Mouse (Mus musculus) limb, embryonic 10.5 days (tissue): ENCODE results near the gene Gm4869. TPM values are rescaled to one million over a fixed set of nuclear protein-coding genes. Genes with fewer than 3 reads are reported as not detected.
A peak's percentile ranks its signal among the peaks of the same experiment; 100 is the strongest.

ENCODE experiments used
- DNase-seq: peaks from one replicate; pipeline ENCODE4 v3.0.0-alpha.2; 2017; ENCODE audit warnings: low spot score
- H3K27ac ChIP-seq: fragments of 300-500 bp; sonication (generic); 2 replicates; pipeline ENCODE4 v1.5.1; 2016; ENCODE audit warnings: mild to moderate bottlenecking
- H3K27me3 ChIP-seq: fragments of 300-500 bp; sonication (generic); 2 replicates; pipeline ENCODE4 v1.6.1; 2016; ENCODE audit warnings: low read depth, mild to moderate bottlenecking; ENCODE audit not compliant: poor library complexity, severe bottlenecking
- H3K36me3 ChIP-seq: fragments of 300-500 bp; sonication (generic); 2 replicates; pipeline ENCODE4 v1.6.1; 2016; ENCODE audit warnings: mild to moderate bottlenecking, moderate library complexity
- H3K4me1 ChIP-seq: fragments of 300-500 bp; sonication (generic); 2 replicates; pipeline ENCODE4 v1.6.1; 2016
- H3K4me3 ChIP-seq: fragments of 300-500 bp; sonication (generic); 2 replicates; pipeline ENCODE4 v1.5.1; 2016; ENCODE audit warnings: mild to moderate bottlenecking, moderate library complexity
- H3K9me3 ChIP-seq: fragments of 300-500 bp; sonication (generic); replicated peaks from 2 replicates; pipeline ENCODE4 v1.6.1; 2016; ENCODE audit warnings: mild to moderate bottlenecking
- WGBS: fragments of 180-500 bp; shearing (Covaris S2); methylation state at CpG from one replicate; pipeline ENCODE4 v1.1.7; 2016; 5-methylcytosine and 5-hydroxymethylcytosine counted together
- polyA plus RNA-seq: library from polyadenylated mRNA; unstranded; fragments of >200 nt; fragmentation: Nextera tagmentation; extraction: Ambion mirVana; gene quantifications from 2 replicates; pipeline ENCODE4 v1.2.1, GENCODE M21; 2016

Gm4869 gene
- polyA plus RNA-seq = not detected in 2 replicates

DNA sequence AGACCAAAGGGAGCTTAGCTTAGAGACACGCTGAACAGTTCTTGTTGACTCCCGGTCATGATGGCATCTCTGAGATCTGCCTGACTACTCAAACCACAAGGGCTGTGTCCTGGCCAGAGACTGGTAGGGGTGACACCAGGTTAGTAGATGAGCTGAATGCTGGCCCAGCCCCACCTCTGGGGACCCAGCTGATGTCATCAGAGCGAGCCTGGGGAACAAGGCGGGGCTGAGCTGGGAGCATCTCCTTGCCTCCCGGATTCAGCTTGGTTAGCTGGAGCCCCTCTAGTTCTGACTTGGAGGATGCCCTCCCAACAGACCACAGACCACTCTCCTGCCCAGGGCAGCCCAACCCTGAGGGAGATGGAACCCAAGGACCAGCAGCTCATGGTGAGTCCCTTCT, at the start of gene Gm4869:
Gene Gm4869, plus strand, starts transcription at position 301 of the 400 bp plus-strand sequence.
- Histone ChIP-seq H3K27me3 (no peaks in the 10 kb centered on the region), H3K4me1 (no peaks in the 10 kb centered on the region), H3K9me3 (no peaks in the 10 kb centered on the region), H3K27ac (no peak within 1 kb of the TSS), H3K36me3 (peaks cover 62% of the 10 kb centered on the region), H3K4me3 (no peak within 1 kb of the TSS)
- WGBS = 88% methylated on average over 5 of the region's 5 CpGs
- no peak for DNase-seq

DNA sequence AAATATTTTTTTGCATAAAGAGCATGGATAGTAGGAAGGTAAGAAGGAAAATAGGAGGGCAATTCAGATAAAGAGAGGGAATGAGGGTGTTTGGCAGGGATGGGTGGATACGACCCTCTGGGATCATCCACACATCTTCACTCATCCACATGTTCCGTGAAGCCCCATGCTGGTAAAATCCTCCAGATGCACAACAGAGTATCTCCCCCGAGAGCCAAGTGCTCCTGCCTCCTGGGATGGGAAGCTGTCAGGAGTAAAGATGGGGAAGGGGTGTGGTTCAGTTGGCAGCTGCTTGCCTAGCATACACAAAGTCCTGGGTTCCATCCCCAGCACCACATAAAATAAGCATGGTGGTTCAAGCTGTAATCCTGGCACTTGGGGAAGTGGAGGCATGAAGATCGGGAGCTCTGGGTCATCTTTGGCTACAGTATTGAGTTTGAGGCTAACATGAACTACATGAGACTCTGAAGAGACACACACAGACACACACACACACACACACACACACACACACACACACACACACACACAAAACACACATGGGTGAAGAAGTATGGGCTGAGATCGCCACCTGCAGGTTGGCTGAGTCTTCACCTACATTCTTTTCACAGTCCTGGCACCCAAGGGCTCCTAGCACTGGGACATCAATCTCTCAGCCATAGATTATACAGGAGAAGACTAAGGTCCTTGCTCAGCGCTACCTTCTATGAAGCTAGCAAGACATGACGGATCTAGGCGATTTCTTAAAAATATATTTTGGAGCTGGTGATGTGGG, 49.1 kb upstream of the Gm4869 start:
- Histone ChIP-seq H3K4me1 (no peaks in the 10 kb centered on the region), H3K27me3 (no peaks in the 10 kb centered on the region), H3K9me3 (no peaks in the 10 kb centered on the region), H3K36me3 (no peaks in the 10 kb centered on the region), H3K4me3 (no peak overlapping the region), H3K27ac (no peak overlapping the region)
- DNase-seq = no peak
- 62% methylated on average over 8 of the region's 8 CpGs for WGBS

DNA sequence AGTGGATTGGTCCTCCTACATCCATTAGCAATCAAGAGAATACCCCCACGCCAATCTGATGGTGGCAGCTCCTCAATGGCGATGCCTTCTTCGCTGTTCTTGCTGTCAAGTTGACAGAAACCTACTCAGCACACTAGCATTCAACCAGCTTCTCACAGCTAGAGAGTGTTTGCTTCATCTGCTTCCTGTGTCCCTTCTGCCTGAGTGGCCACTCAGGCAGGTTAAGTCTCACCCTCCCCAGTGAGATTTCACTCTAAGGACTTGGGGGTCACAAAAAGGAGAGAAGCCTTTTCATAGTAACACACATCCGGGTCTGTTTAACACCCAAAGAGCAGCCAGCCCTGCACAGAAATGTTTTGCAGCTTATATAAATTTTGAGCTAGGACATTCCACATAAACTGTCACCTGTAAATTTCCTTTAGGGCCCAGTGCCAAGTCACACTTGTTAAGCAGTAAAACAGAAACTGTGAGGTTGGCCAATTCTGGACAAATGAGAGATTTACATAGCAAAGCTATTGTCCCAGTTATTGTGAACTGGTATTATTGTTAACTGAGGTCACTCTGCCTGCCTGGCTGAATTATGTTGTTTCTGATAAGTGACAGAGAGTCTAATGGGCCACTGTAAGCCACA, 42.7 kb upstream of the Gm4869 start:
- 83% methylated on average over 4 of the region's 4 CpGs for WGBS
- H3K4me1 ChIP-seq = peaks cover 34% of the 10 kb centered on the region
- H3K27me3 ChIP-seq = no peaks in the 10 kb centered on the region
- H3K9me3 ChIP-seq = no peaks in the 10 kb centered on the region
- H3K27ac ChIP-seq = 0 out of 2 replicates have a peak overlapping the region, but pooled peaks have one; percentile 0
- no peaks in the 10 kb centered on the region for H3K36me3 ChIP-seq
- DNase-seq = no peak
- H3K4me3 ChIP-seq = no peak overlapping the region

DNA sequence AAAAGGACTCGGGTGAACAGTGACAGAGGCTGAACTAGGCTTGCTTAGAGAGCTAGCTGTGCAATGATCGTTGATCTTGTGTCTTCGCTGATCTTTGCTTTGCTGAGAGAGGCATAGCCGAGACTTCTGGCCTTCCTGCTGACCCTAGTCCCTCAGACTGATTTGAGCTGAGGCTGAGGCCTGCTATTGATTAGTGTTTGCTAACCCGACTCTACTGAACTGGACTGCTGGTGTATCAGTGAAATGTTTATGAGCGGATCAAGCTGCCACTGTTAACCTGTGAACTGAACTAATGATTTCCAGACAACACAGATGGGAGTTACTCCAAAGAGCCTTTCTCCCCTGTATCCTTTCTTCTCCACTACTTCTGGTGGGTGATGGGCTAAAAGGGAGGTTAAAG, 40.3 kb upstream of the Gm4869 start:
- Histone ChIP-seq H3K9me3 (no peaks in the 10 kb centered on the region), H3K4me1 (peaks cover 34% of the 10 kb centered on the region), H3K27me3 (no peaks in the 10 kb centered on the region), H3K27ac (peak overlapping the region; percentile 59), H3K36me3 (no peaks in the 10 kb centered on the region), H3K4me3 (no peak overlapping the region)
- 26% methylated on average over 6 of the region's 6 CpGs for WGBS
- peak; percentile 72 for DNase-seq

DNA sequence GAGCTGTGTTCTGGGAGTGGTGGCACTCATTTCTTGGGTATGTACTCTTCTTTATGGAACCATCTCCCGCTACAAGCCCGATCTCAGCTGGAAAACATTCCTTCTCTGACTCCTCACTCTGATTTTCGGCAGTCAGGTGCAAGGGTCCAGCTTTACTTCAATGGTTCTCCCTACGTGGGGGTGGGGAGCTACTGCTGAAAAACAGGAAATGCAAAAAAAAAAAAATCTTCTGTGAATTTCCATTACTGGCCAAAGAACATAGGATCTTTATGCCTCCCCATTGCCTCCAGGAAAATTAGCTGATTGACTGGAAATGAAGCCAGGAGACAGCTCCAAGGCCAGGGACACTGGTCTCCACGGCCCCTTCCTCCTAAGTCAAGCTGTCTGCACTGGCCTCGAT, 38.8 kb upstream of the Gm4869 start:
- no peak for DNase-seq
- peaks cover 34% of the 10 kb centered on the region for H3K4me1 ChIP-seq
- H3K9me3 ChIP-seq = no peaks in the 10 kb centered on the region
- peak overlapping the region; percentile 40 for H3K27ac ChIP-seq
- no peaks in the 10 kb centered on the region for H3K36me3 ChIP-seq
- H3K27me3 ChIP-seq = no peaks in the 10 kb centered on the region
- WGBS = 73% methylated on average over 6 of the region's 6 CpGs
- no peak overlapping the region for H3K4me3 ChIP-seq

DNA sequence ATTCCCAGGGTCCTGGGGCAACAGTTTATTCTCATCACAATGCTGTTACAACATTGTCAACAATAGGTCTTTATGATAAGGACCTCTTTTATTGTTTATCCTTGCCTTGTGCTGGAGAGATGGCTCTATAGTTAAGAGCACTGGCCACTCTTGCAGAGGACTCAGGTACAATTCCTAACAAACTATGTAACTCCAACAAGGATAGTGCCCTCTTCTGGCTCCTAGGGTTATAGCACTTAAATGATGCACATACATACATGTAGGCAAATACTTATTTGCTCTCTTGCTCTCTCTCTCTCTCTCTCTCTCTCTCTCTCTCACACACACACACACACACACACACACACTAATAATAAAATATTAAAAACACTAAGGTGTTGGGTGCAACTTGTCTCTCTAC, 36.6 kb upstream of the Gm4869 start:
- Histone ChIP-seq H3K27ac (no peak overlapping the region), H3K27me3 (no peaks in the 10 kb centered on the region), H3K4me3 (no peak overlapping the region), H3K36me3 (no peaks in the 10 kb centered on the region), H3K4me1 (peaks cover 21% of the 10 kb centered on the region), H3K9me3 (no peaks in the 10 kb centered on the region)
- no peak for DNase-seq

DNA sequence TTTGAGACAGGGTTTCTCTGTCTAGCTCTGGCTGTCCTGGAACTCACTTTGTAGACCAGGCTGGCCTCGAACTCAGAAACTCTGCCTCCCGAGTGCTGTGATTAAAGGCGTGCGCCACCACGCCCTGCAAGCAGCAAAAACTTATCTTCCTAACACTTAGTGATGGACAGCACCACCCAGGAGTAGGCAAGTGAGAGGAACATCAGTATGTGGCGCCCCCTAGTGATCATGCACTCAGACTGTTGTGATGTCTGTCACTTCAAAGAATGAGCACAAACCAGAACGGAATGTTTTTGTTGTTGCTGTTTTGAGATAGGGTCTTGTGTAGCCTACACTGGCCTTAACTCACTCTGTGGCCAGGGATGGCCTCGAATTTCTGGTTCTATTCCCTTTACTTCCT, 34.1 kb upstream of the Gm4869 start:
- H3K9me3 ChIP-seq = no peaks in the 10 kb centered on the region
- H3K36me3 ChIP-seq = no peaks in the 10 kb centered on the region
- DNase-seq = peak; percentile 74
- no peak overlapping the region for H3K4me3 ChIP-seq
- H3K4me1 ChIP-seq = peaks cover 9% of the 10 kb centered on the region
- WGBS = 37% methylated on average over 8 of the region's 8 CpGs
- no peak overlapping the region for H3K27ac ChIP-seq
- H3K27me3 ChIP-seq = no peaks in the 10 kb centered on the region

DNA sequence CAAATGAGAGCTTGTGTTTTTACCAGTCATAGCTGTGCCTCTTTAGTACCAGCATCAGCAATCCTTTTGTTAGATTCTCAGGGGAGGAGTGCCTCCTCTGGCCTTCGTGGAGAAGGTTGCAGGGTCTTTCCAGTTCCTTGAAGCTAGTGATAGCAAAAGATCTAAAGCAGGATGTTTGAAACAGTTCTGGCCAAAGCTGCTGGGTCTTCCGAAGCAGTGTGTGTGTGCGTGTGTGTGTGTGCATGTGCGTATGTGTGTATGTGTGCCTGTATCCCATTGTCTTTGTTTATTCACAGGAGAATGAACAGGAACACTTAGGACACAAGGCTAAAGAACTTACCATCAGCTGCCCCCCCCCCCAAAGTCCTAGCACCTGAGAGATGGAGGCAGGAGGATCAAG, 30.8 kb upstream of the Gm4869 start:
- H3K27ac ChIP-seq = no peak overlapping the region
- no peaks in the 10 kb centered on the region for H3K36me3 ChIP-seq
- 0 out of 2 replicates have a peak, but pooled peaks cover 4% of the 10 kb centered on the region for H3K4me1 ChIP-seq
- H3K9me3 ChIP-seq = no peaks in the 10 kb centered on the region
- WGBS = 74% methylated on average over 4 of the region's 4 CpGs
- no peaks in the 10 kb centered on the region for H3K27me3 ChIP-seq
- DNase-seq = no peak
- no peak overlapping the region for H3K4me3 ChIP-seq

DNA sequence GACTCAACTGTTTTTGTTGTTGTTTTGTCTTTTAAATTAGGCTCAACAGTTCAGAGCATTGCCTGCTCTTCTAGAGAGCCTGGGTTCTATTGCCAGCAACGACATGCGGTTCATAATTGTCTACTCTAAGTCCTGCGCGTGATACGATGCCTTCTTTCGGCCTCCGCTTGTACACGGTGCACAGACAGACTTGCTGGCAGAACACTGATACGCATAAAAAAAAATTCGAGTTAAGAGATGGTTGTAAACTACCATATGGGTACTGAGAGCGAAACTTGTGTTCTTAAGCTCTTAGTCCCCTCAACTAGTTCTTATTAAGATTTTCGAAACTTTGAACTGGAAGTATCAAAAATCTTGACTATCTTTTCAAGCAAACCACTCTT, 27.3 kb upstream of the Gm4869 start:
- Histone ChIP-seq H3K27ac (peak overlapping the region; percentile 98), H3K9me3 (no peaks in the 10 kb centered on the region), H3K4me3 (peak overlapping the region; percentile 98), H3K36me3 (peaks cover 25% of the 10 kb centered on the region), H3K27me3 (no peaks in the 10 kb centered on the region), H3K4me1 (peaks cover 21% of the 10 kb centered on the region)
- WGBS = 3% methylated on average over 12 of the region's 12 CpGs
- no peak for DNase-seq

DNA sequence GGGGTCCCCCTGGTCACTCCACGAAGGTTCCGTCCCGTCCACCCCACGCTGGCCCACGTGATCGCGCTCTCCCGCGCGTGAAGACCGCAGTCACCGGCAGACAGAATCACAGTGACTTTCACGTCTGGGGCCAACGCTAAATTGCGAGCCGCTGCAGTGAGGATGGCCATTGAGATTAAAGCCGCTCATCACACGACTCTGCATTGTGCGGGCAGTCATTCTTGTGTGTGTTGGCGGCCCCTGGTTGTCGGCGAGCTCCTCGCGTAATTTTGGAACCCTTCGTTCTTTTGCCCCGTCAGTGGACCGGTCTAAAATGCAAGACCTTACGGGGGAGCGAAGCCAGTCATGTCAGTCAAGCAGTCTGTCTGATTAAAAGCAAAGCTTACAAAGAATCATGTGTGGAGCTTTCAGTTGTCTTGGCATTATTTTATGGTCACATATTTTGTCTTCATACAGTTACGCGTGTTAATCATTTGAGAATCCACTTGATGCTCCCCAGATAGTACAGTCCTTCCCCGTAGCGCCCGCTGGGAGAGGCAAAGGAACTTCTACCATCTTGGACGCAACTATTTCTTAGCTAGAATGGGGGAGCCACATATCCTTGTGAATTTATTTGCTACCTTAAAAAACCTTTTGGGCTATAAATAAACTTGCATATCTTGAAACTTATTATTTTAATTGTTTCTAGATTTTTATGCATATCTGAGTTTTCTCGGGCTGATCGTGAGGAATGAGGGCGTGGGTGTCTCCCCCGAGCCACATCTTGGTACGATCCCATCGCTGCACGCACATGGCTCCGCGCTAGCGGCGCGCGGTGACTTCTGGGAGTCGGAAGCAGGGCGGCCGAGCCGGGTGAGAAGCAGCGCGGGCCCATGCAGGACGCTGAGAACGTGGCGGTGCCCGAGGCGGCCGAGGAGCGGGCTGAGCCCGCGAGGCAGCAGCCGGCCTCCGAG, 26.7 kb upstream of the Gm4869 start, which contains the start of gene Eif3b:
Gene Eif3b, plus strand, starts transcription at position 840 of the 953 bp plus-strand sequence.
- Histone ChIP-seq H3K27me3 (no peaks in the 10 kb centered on the region), H3K4me3 (peak within 1 kb of the TSS; percentile 98), H3K4me1 (peaks cover 21% of the 10 kb centered on the region), H3K36me3 (peaks cover 32% of the 10 kb centered on the region), H3K9me3 (no peaks in the 10 kb centered on the region), H3K27ac (peak within 1 kb of the TSS; percentile 98)
- WGBS = under 1% methylated on average over 65 of the region's 65 CpGs
- peak; percentile 92 for DNase-seq

DNA sequence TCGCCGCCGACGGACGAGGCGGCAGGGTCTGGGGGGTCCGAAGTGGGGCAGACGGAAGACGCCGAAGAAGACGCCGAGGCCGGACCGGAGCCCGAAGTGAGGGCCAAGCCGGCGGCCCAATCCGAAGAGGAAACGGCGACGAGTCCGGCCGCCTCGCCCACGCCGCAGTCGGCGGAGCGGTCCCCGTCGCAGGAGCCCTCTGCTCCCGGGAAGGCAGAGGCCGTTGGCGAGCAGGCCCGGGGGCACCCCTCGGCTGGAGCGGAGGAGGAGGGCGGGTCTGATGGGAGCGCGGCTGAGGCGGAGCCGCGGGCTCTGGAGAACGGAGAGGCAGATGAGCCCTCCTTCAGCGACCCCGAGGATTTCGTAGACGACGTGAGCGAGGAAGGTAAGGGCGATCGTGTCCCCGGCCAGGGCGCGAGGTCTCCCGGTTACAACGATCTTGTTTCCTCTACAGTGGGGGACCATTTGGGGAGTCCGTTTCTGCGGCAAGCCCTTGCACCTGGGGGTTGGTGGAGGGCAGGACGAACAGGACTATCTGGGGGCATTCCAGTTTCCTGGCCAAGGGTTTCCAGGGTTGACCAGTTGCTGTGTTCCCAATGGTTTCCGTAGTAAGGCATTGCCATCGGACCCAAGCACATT, 25.9 kb upstream of the Gm4869 start:
- DNase-seq = no peak
- WGBS = under 1% methylated on average over 62 of the region's 62 CpGs
- H3K4me1 ChIP-seq = peaks cover 21% of the 10 kb centered on the region
- no peaks in the 10 kb centered on the region for H3K9me3 ChIP-seq
- no peaks in the 10 kb centered on the region for H3K27me3 ChIP-seq
- H3K27ac ChIP-seq = peak overlapping the region; percentile 98
- H3K4me3 ChIP-seq = peak overlapping the region; percentile 98
- peaks cover 40% of the 10 kb centered on the region for H3K36me3 ChIP-seq

DNA sequence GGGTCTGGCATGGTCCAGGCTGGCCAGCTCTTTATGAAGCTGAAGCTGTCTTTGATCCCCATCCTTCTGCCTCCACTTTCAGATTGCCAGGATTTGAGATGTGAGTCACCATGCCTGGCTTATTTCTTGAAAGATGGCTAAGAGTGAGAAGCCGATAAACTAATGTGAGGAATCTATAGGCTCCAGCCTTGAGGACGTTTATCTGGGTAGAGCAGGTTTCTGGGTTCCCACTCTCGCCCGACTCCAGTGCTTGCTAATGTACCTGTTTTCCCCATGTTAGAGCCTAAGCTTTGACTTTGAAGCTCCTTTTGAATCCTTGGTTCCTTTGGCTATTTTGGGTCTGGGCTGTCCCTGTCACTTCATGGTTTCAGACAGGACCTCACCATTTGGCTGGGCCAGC, 24.8 kb upstream of the Gm4869 start:
- no peak overlapping the region for H3K27ac ChIP-seq
- peaks cover 50% of the 10 kb centered on the region for H3K36me3 ChIP-seq
- no peak for DNase-seq
- 66% methylated on average over 4 of the region's 4 CpGs for WGBS
- peaks cover 21% of the 10 kb centered on the region for H3K4me1 ChIP-seq
- H3K4me3 ChIP-seq = peak overlapping the region; percentile 98
- no peaks in the 10 kb centered on the region for H3K9me3 ChIP-seq
- H3K27me3 ChIP-seq = no peaks in the 10 kb centered on the region
